Mouse (Mus musculus): Measurements from ENCODE around the gene Disc1.

DNA sequence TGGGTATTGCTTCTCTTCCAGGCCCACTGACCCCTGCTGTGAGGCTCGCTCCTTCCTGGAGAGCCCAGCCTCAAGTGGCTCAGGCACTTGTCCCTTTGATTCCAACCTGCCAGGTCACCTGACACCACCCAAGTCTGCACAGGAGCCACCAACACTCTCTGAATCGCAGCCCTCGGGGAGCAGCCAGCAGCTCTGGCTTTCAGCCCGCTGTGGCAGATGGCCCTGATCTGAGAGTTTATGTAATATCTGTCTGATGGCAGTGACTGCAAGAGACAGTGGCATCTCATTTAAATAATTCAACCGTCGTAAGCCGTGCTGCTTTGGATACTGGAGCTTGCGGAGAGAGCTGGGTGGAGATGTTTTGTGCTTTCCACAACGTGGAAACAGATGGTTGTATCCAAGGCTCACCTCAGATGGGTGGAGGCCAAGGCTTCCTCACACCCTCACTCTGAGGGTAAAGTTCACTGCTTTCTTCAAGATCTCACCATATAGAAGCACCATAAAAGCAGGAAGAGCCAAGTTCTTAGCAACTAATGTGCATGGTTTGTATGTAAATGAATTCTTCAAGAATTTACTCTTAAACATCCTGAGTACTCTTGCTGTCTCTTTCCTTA, 24.9 kb downstream of the Disc1 start:
- TF ChIP-seq CTCF (IDR thresholded peaks at IDR 0.05) (no peak), POLR2A (IDR thresholded peaks at IDR 0.05; ENCODE audit: insufficient read depth, low read depth, low read length) (no peak)

Measured in heart, adult 2 months (tissue).